Mouse (Mus musculus) limb, embryonic 15.5 days (tissue): ENCODE results near the gene Prpf38b. TPM values are rescaled to one million over a fixed set of nuclear protein-coding genes. Genes with fewer than 3 reads are reported as not detected.

Experiments used
- ATAC-seq: fragments of 200-750 bp; cut with Nextera tagmentation; 2 replicates; pipeline ENCODE4 v1.8.0; 2017; ENCODE audit warnings: low read depth, moderate TSS enrichment; ENCODE audit not compliant: insufficient number of reproducible peaks, low FRiP score, low TSS enrichment
- H3K27ac ChIP-seq: fragments of 300-500 bp; sonication (generic); 2 replicates; pipeline ENCODE4 v1.5.1; 2015; ENCODE audit warnings: moderate library complexity, mild to moderate bottlenecking, inconsistent platforms
- H3K27me3 ChIP-seq: fragments of 300-500 bp; sonication (generic); 2 replicates; pipeline ENCODE4 v1.6.1; 2015; ENCODE audit warnings: inconsistent platforms
- H3K36me3 ChIP-seq: fragments of 300-500 bp; sonication (generic); 2 replicates; pipeline ENCODE4 v1.6.1; 2015; ENCODE audit warnings: inconsistent platforms
- H3K4me1 ChIP-seq: fragments of 300-500 bp; sonication (generic); 2 replicates; pipeline ENCODE4 v1.6.1; 2015; ENCODE audit warnings: inconsistent platforms
- H3K4me2 ChIP-seq: fragments of 300-500 bp; sonication (generic); 2 replicates; pipeline ENCODE4 v1.6.1; 2015; ENCODE audit warnings: mild to moderate bottlenecking, inconsistent platforms
- H3K4me3 ChIP-seq: fragments of 300-500 bp; sonication (generic); 2 replicates; pipeline ENCODE4 v1.5.1; 2015; ENCODE audit warnings: mild to moderate bottlenecking, inconsistent platforms
- H3K9ac ChIP-seq: fragments of 300-500 bp; sonication (generic); 2 replicates; pipeline ENCODE4 v1.6.1; 2015; ENCODE audit warnings: inconsistent platforms
- H3K9me3 ChIP-seq: fragments of 300-500 bp; sonication (generic); 2 replicates; pipeline ENCODE4 v1.6.1; 2016; ENCODE audit warnings: inconsistent platforms
- WGBS: fragments of 180-500 bp; shearing (Covaris S2); methylation state at CpG from one replicate; pipeline ENCODE4 v1.1.7; 2015; 5-methylcytosine and 5-hydroxymethylcytosine counted together
- polyA plus RNA-seq: library from polyadenylated mRNA; unstranded; fragments of >200 nt; fragmentation: Nextera tagmentation; extraction: Ambion mirVana; gene quantifications from 2 replicates; pipeline ENCODE4 v1.2.1, GENCODE M21; 2015

The Prpf38b gene
- polyA plus RNA-seq = 74.7 and 90.3 TPM in 2 replicates

DNA sequence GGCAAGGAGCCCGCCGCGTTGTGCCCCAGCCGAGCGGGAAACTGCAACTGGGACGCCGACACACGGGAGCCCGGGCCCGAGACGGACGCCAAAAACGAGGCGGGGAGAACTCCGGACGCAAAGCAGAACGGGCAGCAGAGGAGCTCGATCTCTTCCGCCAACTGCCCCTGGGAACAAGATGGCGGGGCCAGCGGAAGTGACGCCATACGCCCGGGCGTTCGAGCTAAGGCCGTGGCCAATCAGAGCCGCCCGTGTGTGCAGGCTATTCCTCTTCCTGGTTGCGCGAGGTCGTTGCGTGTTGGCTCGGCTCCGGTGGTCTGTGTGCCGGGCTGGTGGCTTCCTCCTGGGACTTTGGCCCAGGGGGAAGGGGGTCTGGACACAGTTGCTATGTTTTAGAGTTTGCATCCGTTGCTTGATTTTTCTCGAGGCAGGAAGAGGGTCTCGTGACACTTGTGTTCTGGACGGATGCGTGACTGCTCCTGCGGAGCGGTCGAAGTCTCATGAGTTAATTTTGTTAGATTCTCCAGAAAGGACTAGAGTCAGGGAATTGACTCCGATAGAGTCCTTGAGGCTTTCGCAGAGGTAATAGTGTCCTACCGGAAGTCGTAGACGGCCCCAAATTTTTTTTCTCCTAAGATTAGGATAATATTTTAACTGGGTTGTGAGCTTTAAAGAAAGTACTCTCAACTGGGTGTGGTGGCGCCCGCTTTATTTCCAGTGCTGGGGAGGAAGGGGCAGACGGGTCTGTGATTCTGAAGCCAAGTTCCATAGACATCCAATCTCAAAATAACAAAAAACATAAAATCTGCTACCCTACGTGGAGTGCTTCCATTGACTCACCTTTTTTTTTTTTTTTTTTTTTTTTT is at the start of gene Prpf38b:
Prpf38b (minus strand) TSS at position 180 of the 866 bp plus-strand sequence.
- Histone ChIP-seq H3K27me3 (no peaks in the 10 kb centered on the region), H3K9me3 (no peaks in the 10 kb centered on the region), H3K4me1 (peaks cover 14% of the 10 kb centered on the region), H3K36me3 (peaks cover 10% of the 10 kb centered on the region), H3K4me3 (peak within 1 kb of the TSS; percentile 96), H3K4me2 (peak within 1 kb of the TSS; percentile 86), H3K27ac (peak within 1 kb of the TSS; percentile 100), H3K9ac (peak within 1 kb of the TSS; percentile 90)
- WGBS = under 1% methylated on average over 53 of the region's 53 CpGs
- ATAC-seq = peak; percentile 99

DNA sequence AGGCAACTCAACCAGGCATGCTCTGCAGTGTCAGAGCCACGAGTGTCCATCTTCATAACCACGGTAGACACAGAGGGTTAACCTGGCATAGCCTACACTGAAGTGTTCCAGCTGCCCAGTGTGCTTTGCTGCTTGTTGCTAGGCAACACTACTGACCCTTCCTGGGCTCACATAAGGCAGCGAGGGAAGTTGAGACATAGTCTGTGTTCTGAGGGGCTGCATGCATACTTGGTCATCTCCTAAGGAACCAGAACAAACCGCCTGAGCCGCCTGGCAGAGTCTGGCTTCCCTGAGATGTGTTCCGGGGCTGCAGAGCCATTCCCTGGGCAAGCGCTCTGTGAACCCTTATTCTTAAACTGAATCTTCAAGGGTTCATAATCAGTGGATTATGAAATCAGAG is 49.7 kb upstream of the Prpf38b start:
- 62% methylated on average over 7 of the region's 7 CpGs for whole genome bisulfite sequencing
- H3K4me2 ChIP-seq = no peak overlapping the region
- peaks cover 7% of the 10 kb centered on the region for H3K4me1 ChIP-seq
- no peak overlapping the region for H3K9ac ChIP-seq
- H3K36me3 ChIP-seq = no peaks in the 10 kb centered on the region
- no peak overlapping the region for H3K27ac ChIP-seq
- ATAC-seq = 0 out of 2 replicates have a peak, but pooled peaks have one; percentile 52
- no peaks in the 10 kb centered on the region for H3K9me3 ChIP-seq
- no peaks in the 10 kb centered on the region for H3K27me3 ChIP-seq
- H3K4me3 ChIP-seq = no peak overlapping the region

DNA sequence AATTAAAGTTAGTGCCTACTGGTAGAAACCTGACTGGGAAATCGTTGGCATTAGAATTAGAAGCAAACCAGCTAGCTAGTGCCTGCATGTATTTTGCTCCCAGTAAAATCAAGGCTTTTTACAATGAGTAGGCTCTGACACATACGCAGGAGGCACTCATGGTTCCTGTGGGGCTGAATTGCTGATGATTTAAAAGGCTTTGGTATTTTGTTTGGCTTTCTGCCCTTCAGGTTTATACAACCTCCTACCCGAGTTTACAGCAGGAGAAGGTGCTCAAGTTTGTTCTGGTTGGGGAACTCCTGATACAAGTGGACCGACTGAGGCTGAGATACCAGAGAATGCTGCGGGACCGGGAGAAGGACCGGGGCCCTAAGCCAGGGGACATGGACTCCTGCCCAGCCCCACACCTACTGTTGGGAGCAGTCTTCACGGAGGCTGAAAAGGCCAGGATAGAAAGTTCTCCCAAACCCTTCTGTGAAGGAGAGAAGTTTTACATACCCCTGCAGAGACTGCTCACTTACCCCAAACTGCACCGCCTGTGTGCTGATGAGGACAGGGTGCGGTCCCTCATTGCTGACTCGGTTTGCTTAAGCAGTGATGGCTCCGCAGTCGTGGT is 48.3 kb upstream of the Prpf38b start:
- no peak overlapping the region for H3K4me3 ChIP-seq
- no peaks in the 10 kb centered on the region for H3K27me3 ChIP-seq
- no peak overlapping the region for H3K27ac ChIP-seq
- H3K4me2 ChIP-seq = no peak overlapping the region
- no peak overlapping the region for H3K9ac ChIP-seq
- H3K4me1 ChIP-seq = peaks cover 7% of the 10 kb centered on the region
- no peak for ATAC-seq
- no peaks in the 10 kb centered on the region for H3K9me3 ChIP-seq
- no peaks in the 10 kb centered on the region for H3K36me3 ChIP-seq
- 59% methylated on average over 13 of the region's 13 CpGs for WGBS

DNA sequence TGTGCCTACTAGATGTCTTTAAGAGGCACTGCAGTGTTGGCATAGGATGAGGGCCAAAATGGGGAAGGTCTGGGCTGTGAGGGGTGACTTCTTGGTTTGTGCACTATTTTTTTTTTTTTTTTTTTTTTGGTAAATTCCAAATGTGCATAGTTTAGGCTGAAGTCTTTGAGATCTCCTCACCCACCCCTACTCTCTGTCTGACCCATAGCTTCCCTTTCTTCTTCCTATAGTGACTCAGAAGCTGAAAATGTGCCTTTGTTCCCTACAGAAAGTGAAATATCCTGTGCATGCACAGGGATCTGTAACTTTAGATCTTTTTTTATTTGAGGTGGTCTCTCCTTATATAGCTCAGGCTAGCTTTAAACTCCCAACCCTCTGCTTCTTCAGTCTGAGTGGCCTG is 46.4 kb upstream of the Prpf38b start:
- peaks cover 7% of the 10 kb centered on the region for H3K4me1 ChIP-seq
- no peak overlapping the region for H3K9ac ChIP-seq
- no peak for ATAC-seq
- H3K4me3 ChIP-seq = no peak overlapping the region
- no peaks in the 10 kb centered on the region for H3K27me3 ChIP-seq
- H3K9me3 ChIP-seq = no peaks in the 10 kb centered on the region
- H3K4me2 ChIP-seq = no peak overlapping the region
- no peak overlapping the region for H3K27ac ChIP-seq
- no peaks in the 10 kb centered on the region for H3K36me3 ChIP-seq

DNA sequence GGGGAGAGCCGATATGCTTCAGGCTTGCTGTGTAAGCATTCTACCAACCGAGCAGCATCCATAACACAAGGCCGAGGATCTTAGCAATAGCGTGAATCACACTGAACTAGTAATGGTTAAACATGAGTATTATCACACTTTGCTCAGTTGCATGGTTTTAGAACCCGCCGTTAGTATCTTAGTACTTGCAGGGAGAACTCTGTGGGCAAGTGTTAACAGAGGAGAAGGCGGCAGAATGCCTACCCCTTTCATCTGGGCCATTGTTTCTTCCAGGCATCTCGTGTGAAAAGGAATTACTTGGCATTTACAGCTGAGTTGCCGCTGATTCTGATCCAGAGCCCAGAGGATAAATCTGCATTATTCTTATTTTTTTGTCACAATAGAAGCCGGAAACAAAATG is 29.5 kb upstream of the Prpf38b start:
- Histone ChIP-seq H3K4me2 (no peak overlapping the region), H3K27ac (no peak overlapping the region), H3K4me3 (no peak overlapping the region), H3K9me3 (no peaks in the 10 kb centered on the region), H3K4me1 (peaks cover 4% of the 10 kb centered on the region; the same call in 1 of the 2 replicates), H3K27me3 (no peaks in the 10 kb centered on the region), H3K36me3 (no peaks in the 10 kb centered on the region), H3K9ac (no peak overlapping the region)
- 87% methylated on average over 10 of the region's 10 CpGs for WGBS
- no peak for ATAC-seq

DNA sequence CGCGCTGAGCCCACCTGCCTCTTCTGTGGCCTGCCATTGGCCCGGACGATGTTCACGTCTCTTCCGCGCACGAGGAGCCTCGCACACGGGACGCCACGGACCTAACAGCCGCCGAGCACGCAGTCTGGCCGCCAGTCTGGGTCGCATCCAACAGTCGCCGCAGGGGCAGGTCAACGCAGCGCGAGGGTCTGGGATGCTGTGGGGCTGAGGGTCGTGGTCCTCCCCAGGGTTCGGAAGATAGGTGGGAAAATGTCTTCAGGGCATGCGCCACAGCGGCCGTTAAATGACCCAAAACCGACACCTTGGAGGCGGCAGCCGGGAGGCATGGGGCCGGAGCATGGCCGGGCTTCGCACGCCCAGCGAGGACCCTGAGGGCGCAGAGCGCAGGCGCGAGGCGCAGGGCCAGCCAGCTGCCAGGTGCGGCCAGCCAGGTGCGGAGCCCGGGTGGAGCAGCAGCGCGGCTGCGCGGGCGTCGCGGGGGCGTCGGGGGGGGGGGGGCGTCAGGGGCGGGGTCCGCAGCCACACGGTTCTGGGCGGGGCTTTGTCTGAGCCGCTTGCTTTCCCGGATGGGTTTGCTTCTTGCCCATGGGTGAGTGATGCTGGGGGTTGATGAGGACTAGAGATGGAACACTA is 28.6 kb upstream of the Prpf38b start, which contains the start of gene Gm9857:
Gm9857 (minus strand) TSS at position 445 of the 633 bp plus-strand sequence.
- Histone ChIP-seq H3K36me3 (no peaks in the 10 kb centered on the region), H3K4me2 (peak within 1 kb of the TSS; percentile 55), H3K27me3 (no peaks in the 10 kb centered on the region), H3K9ac (no peak within 1 kb of the TSS), H3K9me3 (no peaks in the 10 kb centered on the region), H3K4me3 (peak within 1 kb of the TSS; percentile 34), H3K4me1 (peaks cover 4% of the 10 kb centered on the region; the same call in 1 of the 2 replicates), H3K27ac (no peak within 1 kb of the TSS)
- ATAC-seq = peak; percentile 63; the same call in 1 of the 2 replicates
- WGBS = 52% methylated on average over 58 of the region's 59 CpGs

DNA sequence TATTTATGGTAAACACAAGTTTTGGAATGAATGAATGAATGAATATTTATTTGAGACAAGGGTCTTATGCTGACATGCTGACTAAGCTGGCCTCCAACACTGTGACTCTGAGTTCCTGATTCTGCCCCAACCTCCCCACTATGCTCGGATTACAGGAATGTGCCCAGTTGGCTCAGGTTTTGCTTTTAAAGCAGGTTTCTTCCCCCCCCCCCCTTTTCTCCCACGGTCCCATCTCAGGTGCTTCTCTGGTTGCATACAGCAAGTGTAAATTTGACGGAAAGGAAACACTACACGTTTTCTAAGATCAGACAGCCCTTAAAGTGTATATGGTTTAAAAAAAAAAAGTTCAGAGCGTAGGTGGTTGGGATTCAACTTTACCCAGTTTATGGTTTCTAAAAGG is 28.0 kb upstream of the Prpf38b start, which contains the start of gene Henmt1:
Henmt1 (plus strand) TSS at position 301 of the 400 bp plus-strand sequence.
- 68% methylated on average over 5 of the region's 5 CpGs for WGBS
- H3K4me3 ChIP-seq = peak within 1 kb of the TSS; percentile 34
- H3K4me2 ChIP-seq = peak within 1 kb of the TSS; percentile 55
- H3K9me3 ChIP-seq = no peaks in the 10 kb centered on the region
- H3K36me3 ChIP-seq = no peaks in the 10 kb centered on the region
- H3K27ac ChIP-seq = no peak within 1 kb of the TSS
- H3K27me3 ChIP-seq = no peaks in the 10 kb centered on the region
- no peak within 1 kb of the TSS for H3K9ac ChIP-seq
- H3K4me1 ChIP-seq = peaks cover 4% of the 10 kb centered on the region; the same call in 1 of the 2 replicates
- no peak for ATAC-seq

DNA sequence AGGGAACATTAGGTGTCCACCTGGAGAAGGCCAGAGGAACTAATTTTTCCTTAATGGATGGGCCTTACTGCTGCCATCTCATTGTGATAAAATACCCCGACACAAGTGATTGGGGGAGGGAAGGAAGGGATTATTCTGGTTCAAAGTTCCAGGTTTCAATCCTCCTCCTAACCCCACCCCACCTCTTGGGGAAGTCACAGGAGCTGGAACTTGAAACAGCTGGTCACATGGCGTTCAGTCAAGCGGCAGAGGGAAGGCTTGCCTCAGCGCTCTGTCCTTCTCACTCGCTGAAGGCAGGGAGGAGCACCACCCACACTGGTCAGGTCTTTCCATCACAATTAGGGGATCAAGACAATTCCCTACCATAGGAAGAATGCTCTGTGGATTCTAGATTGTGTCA is 27.2 kb upstream of the Prpf38b start:
- H3K27me3 ChIP-seq = no peaks in the 10 kb centered on the region
- ATAC-seq = no peak
- H3K36me3 ChIP-seq = no peaks in the 10 kb centered on the region
- 85% methylated on average over 5 of the region's 5 CpGs for WGBS
- H3K27ac ChIP-seq = no peak overlapping the region
- peaks cover 4% of the 10 kb centered on the region; the same call in 1 of the 2 replicates for H3K4me1 ChIP-seq
- no peak overlapping the region for H3K9ac ChIP-seq
- no peak overlapping the region for H3K4me2 ChIP-seq
- H3K4me3 ChIP-seq = no peak overlapping the region
- H3K9me3 ChIP-seq = no peaks in the 10 kb centered on the region

DNA sequence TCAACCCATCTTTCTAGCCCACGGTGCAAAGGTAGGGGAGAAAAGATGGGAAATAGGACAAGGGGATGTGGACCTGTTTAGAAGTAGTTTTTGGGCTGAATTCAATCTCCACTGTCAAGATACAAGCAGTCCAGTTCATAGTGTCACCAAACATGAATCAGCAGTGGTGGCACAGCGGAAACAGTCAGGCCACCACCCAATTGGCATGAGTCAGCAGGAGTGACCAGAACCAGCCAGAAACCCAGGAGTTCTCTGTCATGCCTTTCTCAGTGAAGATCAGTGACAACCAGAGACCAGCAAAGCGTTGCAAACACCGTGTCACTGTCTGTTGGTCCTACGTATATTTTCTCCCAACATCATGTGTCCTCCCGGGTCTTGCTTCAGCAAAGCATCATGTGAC is 22.0 kb upstream of the Prpf38b start:
- Histone ChIP-seq H3K27ac (no peak overlapping the region), H3K36me3 (no peaks in the 10 kb centered on the region), H3K4me1 (no peaks in the 10 kb centered on the region), H3K9ac (no peak overlapping the region), H3K4me3 (no peak overlapping the region), H3K4me2 (no peak overlapping the region), H3K9me3 (no peaks in the 10 kb centered on the region), H3K27me3 (no peaks in the 10 kb centered on the region)
- no peak for ATAC-seq
- 94% methylated on average over 6 of the region's 6 CpGs for WGBS

DNA sequence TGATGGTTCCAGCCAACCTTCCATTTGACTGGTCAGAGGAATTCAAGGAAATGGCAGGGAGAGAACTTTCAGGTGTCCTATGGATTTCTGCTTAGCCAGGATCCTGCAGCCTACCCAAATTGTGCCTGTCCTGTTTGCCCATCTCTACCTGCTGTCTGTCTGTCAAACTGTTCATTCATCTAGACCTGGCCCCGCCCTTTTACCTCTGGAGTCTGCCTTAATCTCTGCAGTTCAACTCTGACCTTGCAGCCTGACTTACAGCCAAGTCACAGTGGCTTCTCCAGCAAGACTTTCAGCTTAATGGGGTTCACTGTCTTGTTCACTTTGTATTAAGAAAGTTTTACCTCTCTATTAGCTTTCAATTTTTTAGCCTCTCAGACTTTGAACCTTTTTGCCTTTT is 14.8 kb upstream of the Prpf38b start:
- Histone ChIP-seq H3K27ac (no peak overlapping the region), H3K4me1 (no peaks in the 10 kb centered on the region), H3K36me3 (no peaks in the 10 kb centered on the region), H3K9me3 (no peaks in the 10 kb centered on the region), H3K4me3 (no peak overlapping the region), H3K9ac (no peak overlapping the region), H3K27me3 (no peaks in the 10 kb centered on the region), H3K4me2 (no peak overlapping the region)
- ATAC-seq = no peak
- 70% methylated on average over 1 of the region's 1 CpGs for WGBS

DNA sequence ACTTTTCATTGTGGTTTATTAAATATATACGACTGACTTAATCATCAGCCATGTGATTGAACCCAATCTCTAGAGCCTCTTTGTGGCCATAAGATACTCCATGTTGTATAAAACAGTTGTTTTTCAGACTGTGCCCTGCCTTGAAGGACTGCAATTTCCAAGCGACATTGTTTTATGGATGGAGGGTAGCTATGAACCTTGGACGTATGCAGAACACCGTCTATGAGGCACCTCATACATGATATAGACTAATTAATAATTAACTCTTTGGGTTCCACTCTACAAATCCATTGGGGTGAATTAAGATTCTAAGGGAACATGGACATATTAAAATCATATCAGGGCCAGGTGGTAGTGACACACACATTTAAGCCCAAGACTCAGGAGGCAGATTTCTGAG is 14.2 kb upstream of the Prpf38b start:
- H3K27ac ChIP-seq = no peak overlapping the region
- H3K9ac ChIP-seq = no peak overlapping the region
- no peaks in the 10 kb centered on the region for H3K36me3 ChIP-seq
- no peaks in the 10 kb centered on the region for H3K4me1 ChIP-seq
- WGBS = 72% methylated on average over 4 of the region's 4 CpGs
- H3K4me2 ChIP-seq = no peak overlapping the region
- no peaks in the 10 kb centered on the region for H3K9me3 ChIP-seq
- H3K27me3 ChIP-seq = no peaks in the 10 kb centered on the region
- H3K4me3 ChIP-seq = no peak overlapping the region
- ATAC-seq = no peak

DNA sequence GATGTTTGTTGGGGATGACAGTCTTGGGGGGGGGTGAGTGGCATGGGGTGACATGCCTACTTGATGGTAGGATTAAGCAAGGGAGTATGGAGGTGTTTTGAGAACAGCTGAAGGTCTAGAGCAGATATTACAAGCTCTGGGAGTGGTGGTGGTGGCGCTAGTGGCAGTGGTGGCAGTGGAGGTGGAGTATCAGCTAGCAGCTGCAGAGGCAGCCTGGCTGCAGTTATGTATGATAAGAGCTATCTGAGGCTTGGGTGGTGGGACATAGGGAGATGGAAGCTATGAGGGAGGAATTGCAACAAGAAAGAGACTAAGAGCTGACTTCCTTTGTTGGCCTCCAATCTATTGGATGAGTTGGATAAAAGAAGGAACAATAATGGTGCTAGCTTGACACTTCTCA is 10.3 kb upstream of the Prpf38b start:
- Histone ChIP-seq H3K4me2 (no peak overlapping the region), H3K27me3 (no peaks in the 10 kb centered on the region), H3K27ac (no peak overlapping the region), H3K9me3 (no peaks in the 10 kb centered on the region), H3K36me3 (no peaks in the 10 kb centered on the region), H3K4me1 (no peaks in the 10 kb centered on the region), H3K9ac (no peak overlapping the region), H3K4me3 (no peak overlapping the region)
- ATAC-seq = no peak
- 76% methylated on average over 1 of the region's 1 CpGs for WGBS
